Mouse (Mus musculus): ENCODE results near the gene Tacr2.
A peak's percentile ranks its signal among the peaks of the same experiment; 100 is the strongest.

The Tacr2 gene

DNA sequence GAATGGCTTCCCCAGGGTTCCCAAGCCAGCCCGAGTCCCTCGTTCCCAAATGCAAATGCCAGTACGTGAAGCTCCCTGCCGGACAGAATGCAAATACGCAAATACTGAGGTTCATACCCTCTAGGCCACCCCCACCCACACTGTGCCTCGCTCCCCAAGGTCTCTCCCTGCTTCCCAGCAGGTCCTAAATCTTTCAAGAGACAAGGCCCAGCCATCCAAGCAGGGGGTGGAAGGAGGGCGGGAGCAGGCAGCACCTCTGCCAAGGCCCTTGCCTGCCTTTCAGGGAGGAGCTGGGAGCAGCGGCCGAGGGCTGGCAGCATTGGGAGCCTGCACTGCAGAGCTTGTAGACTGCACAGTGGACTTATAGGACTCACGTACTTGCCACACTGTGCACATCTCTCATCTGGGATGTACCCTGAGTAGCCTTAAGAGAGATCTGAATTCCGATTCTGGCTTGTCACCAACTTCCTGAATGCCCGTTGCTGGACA lies at the start of gene Tacr2:
Gene Tacr2, plus strand, starts transcription at position 439 of the 489 bp plus-strand sequence.
- DNase-seq: no peak

DNA sequence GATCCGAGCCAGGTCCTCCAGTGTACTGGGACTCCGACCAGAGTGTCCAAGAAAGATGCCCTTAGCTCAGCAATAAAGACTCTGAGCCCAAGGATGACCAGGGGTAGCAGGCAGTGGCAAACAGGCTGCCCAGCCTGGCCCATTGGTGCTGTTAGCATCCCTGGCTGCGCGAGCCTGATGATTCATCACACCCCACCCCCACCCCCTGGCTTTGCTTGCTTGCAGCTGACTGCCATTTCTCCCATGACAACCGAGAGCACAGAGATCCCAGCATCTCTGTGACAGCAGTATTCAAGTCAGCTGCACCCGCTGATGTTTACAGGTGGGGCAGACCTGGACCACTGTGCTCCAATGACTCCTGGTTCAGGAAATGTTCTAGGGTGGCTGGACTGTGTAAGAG lies 49.7 kb upstream of the Tacr2 start:
- no peak for DNase-seq

DNA sequence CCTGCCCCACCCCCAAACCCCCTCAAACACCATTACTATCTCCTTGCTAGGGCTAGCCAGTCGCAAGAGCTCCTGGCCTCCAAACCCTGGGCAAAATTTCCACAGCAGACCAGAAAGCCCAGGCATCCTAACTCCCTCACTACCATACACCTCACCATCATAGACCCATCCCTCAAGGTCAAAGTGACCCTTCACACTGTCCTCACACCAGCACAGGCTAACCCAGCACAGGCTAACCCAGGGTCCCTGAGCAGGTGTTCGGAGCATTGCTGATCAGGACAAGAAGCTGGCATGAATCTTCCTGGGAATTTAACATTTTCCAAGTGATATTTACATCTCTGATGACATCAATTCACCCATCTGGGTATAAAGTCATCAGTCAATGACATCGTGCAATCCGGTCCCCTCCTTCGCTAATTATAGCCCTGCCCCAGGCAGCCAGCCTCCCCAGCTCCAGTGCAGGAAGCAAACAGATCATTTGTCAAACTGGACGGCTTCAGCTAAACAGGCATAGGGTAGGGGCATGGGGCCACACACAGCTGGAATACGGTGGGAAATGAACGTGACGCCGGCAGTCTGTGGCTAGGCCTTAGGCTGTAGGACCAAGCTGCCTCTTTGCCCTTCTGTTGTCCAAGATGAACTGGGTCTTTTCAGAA lies 43.9 kb upstream of the Tacr2 start:
- peak in 1 of 2 experiments; percentile 49 for DNase-seq

DNA sequence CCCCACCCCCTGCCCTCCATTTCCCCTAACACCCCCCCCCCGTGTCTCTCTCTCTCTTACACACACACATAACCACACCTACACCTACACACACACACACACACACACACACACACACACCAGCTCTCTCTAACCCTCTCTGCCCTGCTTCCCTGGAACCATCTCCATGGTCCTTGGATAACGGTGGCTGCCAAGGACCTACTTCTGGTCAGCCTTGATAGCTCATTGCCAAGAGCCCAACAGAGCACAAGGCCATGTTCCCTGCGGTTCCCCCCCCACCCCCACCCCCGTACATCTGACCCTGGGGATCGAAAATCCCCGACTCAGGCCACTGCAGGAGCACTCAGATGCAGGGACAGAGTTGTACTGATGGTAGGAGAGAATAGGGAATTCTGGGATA lies 40.9 kb upstream of the Tacr2 start:
- DNase-seq: no peak

DNA sequence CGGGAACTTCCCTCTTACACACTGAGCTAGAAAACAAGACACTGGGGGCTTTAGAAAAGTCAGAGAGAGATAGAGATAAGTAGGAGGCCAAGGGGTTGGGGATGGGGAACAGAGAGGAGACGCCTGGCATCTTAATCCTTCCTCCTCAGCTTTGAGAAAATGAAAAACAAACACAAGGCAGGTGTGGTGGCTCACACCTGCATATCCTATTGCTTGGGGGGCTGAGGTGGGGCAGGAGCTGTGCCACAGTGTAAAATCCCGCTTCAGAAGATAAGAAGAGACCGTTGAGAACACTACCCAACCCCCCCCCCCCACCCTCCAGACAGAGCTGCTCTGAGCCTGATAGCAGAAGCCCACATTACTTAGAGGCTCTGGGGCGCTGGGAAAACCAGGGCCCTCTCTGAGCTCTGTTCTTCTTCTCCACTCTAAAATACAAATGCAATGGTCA lies 37.0 kb upstream of the Tacr2 start:
- no peak for DNase-seq

DNA sequence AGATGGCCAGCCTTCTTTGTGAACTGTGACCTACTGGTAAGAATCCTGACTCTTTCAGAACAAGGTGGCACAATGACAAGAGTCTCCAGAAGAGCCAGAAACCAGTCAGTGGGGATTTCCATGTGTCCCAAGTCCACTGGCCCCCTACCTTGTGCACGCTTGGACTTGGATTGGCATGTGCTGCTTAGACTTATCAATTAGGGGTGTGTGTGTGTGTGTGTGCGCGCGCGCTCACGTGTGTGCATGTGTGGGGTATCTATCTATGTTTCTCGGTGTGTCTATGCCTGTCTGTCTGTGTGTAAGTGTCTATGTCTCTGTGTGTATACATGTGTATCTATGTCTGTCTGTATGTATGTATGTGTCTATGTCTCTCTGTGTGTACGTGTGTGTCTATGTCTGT lies 36.6 kb upstream of the Tacr2 start:
- DNase-seq: no peak

DNA sequence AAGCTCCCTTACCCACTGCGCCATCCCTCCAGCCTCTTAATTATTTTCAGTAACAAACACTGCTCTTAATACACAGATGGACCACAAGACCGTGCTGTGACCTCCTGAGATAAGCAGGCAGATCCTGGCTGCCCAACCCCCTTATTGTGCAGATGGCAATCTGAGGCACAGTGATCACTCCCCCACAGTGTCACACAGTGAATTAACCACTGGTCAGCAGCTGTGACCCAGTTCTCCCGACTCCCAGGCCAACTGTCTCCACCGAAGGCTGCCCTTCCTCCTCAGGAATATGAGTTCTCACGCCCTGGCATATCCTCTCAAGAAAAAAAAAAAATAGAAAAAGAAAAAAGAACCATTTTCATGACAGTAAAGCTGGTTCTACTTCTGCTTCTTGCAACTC lies 35.6 kb upstream of the Tacr2 start:
- no peak for DNase-seq

DNA sequence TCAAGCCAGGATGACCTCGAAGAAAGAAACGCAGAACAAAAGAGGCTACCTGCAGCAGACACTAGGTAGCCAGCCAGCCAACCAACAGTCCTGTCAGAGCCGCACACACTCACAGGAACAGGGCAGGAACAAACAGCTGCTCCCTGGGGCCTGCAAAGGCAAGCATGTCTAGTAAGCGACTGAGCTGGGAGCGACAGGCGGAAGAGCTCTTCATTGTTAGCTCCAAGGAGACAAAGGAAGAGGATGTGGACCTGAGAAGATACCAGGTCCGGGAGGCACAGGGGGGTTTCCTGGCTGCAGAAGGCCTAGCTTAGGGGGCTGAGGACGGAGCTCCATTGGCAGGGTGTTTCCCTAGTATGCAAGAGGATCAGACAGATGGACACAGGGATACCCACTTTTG lies 35.0 kb upstream of the Tacr2 start:
- DNase-seq: peak; percentile 48 to 59

DNA sequence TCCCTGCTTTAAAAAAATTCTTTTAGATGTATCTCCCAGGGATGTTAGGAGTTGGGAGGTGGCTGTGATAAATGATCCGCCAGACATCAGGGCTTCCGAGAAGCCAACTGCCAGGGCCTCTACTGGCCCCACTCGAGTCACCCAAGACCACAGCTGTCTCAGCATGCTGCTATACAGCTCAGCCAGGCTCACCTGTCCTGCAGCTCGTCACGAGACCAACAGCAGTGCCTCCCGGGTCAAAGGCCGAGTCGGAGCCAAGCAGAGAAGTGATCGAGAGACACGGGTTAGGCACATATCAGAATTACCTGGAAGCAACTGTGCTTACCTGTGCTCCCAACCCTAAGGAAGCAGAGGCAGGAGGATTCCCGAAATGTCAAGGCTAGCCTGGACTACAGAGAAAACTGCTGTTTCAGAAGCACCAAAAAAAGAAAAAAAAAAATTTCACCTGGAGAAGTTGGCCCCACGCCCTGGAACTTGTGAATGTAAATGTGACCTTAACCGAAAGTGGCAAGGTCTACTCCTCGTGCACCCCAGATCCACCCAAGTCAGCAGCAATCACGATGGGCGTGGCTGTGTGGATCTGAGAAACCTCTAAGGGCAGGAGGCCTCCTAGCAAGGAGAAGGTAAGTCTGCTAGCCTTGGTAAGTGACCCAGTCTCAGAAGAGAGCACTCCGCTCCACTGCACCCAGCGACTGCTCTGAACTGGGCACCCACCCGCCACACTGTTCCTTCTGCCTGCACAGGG lies 34.0 kb upstream of the Tacr2 start:
- DNase-seq: no peak

DNA sequence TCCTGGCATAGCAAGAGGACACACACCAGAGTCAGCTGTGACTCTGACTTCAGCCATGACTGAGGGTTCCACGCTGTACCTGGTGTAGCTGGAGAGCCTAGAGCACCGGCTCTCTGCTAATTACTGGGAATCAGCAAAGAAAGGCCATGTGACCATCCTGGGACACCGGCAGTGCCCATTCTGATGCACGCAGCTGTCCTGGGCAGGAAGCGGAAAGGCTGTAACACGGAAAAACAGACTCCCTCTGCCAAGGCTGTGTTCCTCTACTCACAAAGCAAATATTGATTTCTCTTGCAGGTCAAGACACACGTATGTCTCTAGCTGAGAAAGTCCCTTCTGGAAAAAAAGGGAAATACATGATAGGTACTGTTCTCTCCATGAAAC lies 33.5 kb upstream of the Tacr2 start:
- peak in 1 of 2 experiments; percentile 43 for DNase-seq

DNA sequence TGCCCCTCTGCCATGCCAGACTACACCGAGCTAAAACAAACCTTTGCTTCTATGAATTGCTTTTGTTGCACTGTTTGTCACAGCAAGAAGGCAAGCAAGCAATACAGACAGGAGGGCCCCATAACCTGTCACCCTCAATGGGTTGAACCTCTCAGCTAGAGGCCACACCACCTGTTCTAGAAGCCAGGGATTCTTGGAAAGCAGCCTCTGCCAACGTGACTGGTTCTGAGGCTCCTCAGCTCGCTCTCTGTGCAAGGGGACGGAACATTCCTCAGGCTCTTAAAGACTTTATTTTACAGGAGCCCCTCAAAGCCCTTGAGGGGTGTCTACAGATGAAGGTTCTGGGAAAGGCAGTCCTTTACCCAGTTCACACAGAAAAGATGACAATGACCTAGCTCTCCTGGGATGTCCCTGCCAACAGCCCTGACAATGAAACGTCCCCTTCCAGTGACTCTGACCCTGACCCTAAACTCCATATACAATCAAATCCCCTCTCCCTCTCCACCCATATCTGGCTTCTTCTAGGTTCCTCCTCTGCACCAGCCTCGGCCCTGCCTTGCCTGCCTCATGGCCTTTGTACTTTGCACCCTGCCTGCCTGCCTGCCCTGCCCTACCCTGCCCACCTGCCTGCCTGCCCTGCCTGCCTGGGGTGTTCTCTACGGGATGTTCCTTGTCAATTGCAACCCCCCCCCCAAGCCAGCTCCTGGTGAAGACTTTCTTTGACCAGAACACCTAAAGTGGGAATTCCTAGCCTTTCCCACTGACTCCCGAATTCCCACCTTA lies 31.3 kb upstream of the Tacr2 start:
- peak; percentile 61 to 64 for DNase-seq

DNA sequence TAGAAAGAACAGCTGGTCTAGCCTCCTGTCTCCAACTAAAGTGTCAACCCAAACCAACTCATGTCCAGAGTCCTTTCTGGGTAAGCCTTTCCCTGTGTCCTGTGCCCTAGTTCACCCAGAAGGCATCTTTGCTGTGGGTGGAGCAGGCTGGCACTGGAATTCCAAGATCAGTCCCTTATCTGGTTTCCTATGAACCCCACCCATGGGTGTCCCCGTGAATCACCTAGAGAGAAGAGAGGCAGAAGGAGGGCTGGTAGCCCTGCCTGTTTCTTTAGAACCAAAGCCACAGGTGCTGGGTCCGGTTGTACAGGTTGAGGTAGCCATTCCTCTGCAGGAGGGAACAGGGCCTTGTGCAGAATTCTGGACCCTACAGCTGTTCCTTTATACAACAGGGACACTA lies 30.6 kb upstream of the Tacr2 start:
- DNase-seq: no peak

DNA sequence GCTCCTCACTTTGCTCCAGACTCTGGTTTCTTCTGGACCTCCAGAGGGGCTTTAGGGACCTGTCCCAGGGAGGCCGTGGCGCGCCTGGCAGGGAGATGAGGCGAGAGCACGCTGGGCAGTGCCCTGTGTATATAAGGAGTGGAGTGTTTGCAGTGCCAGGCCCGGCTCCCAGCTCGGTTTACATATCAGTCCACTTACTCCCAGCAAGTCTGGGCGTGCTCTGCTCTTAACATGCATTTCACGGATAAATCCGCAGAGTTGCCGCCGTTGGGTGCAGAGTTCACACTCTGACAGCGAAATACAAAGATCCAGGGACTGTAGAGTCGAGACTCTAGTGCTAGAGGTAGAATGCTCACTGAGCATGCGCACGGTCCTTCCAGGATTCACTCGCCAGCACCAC lies 29.5 kb upstream of the Tacr2 start:
- no peak for DNase-seq

DNA sequence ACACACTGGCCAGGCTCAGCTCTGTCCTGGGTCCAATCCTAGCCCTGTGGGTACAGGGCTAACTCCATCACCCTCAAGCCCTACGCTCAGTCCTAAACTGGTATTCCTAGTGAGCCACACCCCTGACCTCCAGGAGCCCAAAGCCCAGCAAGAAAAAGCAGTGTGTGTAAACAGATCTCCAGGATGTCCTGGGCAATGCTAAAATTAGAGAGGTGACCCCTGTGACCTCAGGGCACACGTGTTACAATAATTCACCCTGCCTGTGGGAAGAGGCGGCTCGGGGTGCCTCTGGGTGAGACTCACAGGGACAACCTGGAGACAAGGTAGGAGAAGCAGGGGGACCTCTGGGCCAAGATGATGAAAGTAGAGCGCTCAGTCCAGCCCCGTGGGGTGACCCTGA lies 28.0 kb upstream of the Tacr2 start:
- peak; percentile 54 to 62 for DNase-seq

DNA sequence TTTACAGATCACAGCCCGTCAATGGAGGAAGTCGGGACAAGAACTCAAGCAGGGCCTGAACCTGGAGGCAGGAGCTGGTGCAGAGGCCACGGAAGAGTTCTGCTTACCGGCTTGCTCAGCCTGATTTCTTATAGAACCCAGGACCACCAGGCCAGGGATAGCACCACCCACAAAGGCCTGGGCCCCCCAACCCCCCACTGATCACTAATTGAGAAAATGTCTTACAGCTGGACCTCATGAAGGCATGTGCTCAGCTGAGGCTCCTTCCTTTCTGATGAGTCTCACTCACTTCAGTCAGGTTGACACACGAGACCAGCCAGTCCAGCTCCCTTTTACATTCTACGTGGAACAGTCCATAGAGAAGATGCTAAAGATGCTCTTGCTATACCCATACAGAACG lies 26.4 kb upstream of the Tacr2 start:
- DNase-seq: no peak

DNA sequence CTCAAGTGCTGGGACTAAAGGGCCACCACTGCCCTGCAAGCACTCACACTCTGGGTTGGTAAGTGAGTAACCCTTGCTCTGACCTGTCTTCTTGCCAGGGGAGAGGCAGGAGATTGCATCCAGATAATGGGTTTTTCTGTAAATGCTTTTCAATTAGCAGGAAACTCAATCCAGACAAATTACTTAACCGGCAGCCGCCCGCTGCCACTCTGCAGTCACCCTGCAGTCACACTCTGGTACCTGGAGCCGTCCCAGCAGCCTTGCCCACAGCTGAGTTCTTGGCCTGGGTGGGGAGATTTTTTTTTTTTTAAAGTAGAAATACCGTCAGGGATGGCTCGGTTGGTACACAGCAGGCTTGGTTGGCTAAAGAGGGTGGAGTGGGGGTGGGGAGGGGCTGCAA lies 24.1 kb upstream of the Tacr2 start:
- no peak for DNase-seq

DNA sequence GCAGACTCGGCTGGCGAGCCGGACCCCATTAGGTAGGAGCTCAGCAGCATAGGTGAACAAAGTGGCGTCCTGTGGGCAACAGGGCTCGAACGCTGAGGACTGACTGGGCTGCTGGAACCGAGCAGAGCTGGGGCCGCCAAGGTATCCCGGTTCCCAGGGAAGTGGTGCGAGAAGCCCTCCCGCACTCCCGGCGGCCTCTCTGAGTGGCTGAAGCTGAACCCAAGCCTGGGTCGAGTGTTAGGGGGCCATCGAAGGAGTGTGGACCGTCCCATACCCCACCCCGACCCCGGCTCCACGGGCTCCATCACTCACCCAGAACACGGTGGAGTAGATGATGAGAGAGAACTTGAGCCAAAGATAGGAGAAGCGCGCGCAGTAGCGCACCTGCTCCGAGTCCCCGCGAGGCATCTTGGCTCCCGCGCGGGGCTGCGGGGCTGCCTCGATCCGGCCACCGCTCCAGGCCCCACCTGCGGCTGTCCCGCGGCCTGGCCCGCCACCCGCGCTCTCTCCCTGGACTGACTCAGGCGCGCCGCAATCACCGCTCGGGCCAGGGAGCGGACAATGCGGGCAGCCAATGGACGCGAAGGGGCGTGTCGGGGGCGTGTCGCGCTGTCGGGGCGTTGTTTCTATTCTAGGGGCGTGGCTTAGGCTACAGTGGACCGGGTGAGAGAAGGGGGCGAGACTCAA lies 21.4 kb upstream of the Tacr2 start, which contains the start of gene Tspan15:
Gene Tspan15, minus strand, starts transcription at position 544 of the 687 bp plus-strand sequence.
- peak; percentile 93 to 95 for DNase-seq

DNA sequence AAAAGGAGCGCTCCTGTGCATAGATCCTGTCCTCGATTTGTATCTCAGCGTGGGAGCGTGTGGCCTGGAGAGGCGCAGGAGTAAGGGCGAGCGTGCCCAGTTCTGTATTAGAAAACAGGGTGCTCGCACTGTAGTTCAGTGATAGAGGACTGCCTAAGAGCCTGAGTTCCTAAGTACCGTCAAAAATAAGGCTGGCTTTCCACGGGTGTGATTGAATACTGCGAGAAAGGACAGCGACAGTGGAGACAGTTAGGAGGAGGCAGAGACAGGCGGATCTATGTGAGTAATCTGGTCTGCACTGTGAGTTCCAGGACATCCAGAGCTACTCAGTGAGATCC lies 20.9 kb upstream of the Tacr2 start:
- no peak for DNase-seq

DNA sequence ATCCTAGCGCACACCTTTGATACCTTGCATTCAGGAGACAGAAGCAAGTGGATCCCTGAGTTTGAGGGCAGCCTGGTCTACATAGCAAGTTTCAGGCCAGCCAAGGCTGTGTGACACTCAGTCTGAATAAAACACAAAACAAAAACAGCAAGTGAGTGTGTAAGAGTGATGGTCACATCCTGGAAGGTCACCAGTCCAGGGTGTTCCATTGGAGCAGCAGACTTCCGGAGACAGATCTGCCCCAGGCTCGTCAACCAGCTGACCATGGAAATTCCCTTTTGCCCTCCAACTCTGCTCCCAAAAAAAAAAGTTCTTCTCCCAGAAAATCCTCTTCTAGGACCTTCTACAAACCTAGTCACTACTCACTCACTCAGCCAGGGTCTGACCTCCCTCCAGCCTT lies 20.4 kb upstream of the Tacr2 start:
- peak; percentile 31 to 60 for DNase-seq

DNA sequence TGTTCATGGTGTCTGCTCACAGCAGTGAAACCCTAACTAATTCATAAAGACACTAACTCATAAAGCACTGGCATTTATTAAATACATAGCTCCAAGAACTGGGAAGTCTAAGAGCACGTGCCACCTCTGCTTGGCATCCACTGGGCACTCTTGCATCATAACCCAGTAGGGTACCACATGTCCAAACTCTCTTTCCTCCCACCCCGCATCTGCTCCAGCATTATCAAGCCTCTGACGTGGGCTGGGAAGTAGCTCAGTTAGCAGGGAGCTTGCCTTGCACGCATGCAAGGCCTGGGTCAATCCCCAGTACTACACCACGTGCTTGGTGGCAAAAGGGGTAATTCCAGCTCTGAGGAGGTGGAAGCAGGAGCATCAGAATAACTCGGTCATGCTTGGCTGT lies 16.1 kb upstream of the Tacr2 start:
- DNase-seq: no peak

DNA sequence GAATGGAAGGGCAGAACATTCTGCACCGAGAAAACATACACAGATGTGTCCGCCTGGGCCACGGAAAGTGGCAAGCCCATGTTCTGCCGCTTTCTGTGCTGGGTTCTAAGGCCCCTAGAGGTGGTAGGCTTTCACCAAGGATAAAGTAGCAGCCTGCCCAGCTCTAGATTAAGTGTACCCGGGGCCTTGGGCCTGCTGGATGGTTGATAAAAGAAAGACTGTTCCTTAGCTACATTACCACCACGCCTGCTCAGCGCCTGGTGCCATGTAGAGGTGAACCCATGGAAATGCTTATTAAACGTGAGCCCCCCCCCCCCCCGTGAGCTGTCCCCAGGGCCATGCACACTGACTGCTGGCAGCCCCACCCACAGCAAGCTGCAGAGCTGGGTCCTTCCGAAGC lies 15.0 kb upstream of the Tacr2 start:
- DNase-seq: no peak

DNA sequence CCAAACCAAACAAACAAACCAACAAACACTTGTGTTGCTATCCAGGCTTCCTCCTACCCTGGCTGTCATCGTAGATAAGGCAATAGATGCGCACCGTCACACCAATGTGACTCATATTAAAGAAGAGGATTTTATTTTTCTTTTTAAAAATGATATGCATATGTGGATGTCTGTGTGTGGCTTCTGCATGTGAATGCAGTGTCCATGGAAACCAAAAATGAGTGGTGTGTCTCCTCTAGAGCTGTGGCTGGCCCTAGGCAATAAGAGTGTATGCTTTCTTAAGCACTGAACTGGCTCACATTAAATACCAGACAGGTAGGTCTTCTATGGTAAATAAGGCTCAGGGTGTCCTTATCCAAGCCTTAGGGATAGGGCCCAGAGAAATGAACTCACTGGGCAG lies 13.6 kb upstream of the Tacr2 start:
- no peak for DNase-seq

DNA sequence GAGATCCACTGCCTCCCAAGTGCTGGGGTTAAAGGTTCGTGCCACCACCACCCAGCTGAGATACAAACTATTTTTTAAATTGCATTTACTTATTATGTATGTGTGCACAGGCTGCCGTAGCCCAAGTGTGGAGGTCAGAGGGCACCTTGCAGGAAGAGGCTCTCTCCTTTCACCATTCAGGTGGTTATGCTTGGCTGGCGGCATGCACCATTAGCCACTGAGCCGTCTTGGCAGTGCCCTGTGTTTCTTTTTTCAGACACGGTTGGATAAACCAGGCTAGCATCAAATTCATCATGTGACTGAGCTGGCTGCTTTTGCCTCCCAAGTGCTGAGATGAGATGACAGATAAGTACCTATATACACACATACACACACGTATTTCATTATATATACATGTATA lies 13.0 kb upstream of the Tacr2 start:
- peak; percentile 89 to 90 for DNase-seq

Measured in kidney, adult 8-10 months (tissue).